Mouse (Mus musculus) liver, embryonic 11.5 days (tissue): ENCODE measurements around the gene Mc3r. TPM values are rescaled to one million over a fixed set of nuclear protein-coding genes. Genes with fewer than 3 reads are reported as not detected.

Experiments
- ATAC-seq: fragments of 200-750 bp; cut with Nextera tagmentation; replicated peaks from 2 replicates; pipeline ENCODE4 v1.8.0; 2017; ENCODE audit warnings: moderate number of reproducible peaks, mild to moderate bottlenecking, moderate TSS enrichment, moderate library complexity; ENCODE audit not compliant: low FRiP score
- DNase-seq: peaks from one replicate; pipeline ENCODE4 v3.0.0-alpha.2; 2017; ENCODE audit warnings: low spot score
- H3K27ac ChIP-seq: fragments of 300-500 bp; sonication (generic); 2 replicates; pipeline ENCODE4 v1.5.1; 2014; ENCODE audit warnings: mild to moderate bottlenecking, low read depth, low read length, control low read depth
- H3K27me3 ChIP-seq: fragments of 300-500 bp; sonication (generic); replicated peaks from 2 replicates; pipeline ENCODE4 v1.6.1; 2014; ENCODE audit warnings: low read length, mixed read lengths; ENCODE audit not compliant: control insufficient read depth, insufficient read depth
- H3K36me3 ChIP-seq: fragments of 300-500 bp; sonication (generic); 2 replicates; pipeline ENCODE4 v1.6.1; 2014; ENCODE audit warnings: mild to moderate bottlenecking, low read length, moderate library complexity, mixed read lengths; ENCODE audit not compliant: control insufficient read depth, insufficient read depth
- H3K4me1 ChIP-seq: fragments of 300-500 bp; sonication (generic); replicated peaks from 2 replicates; pipeline ENCODE4 v1.6.1; 2014; ENCODE audit warnings: low read length, mixed read lengths; ENCODE audit not compliant: control insufficient read depth, insufficient read depth
- H3K4me2 ChIP-seq: fragments of 300-500 bp; sonication (generic); 2 replicates; pipeline ENCODE4 v1.6.1; 2014; ENCODE audit warnings: mild to moderate bottlenecking, control low read depth, moderate library complexity
- H3K4me3 ChIP-seq: fragments of 300-500 bp; sonication (generic); 2 replicates; pipeline ENCODE4 v1.5.1; 2014; ENCODE audit warnings: low read depth, low read length, control low read depth
- H3K9ac ChIP-seq: fragments of 300-500 bp; sonication (generic); 2 replicates; pipeline ENCODE4 v1.6.1; 2014; ENCODE audit warnings: low read depth, low read length, control low read depth
- H3K9me3 ChIP-seq: fragments of 300-500 bp; sonication (generic); 2 replicates; pipeline ENCODE4 v1.6.1; 2016; ENCODE audit warnings: low read length, inconsistent platforms, mixed read lengths; ENCODE audit not compliant: control insufficient read depth
- WGBS: fragments of 180-500 bp; shearing (Covaris S2); extraction: QIAGEN DNeasy Blood & Tissue Kit; methylation state at CpG from one replicate; pipeline ENCODE4 v1.1.7; 2014; 5-methylcytosine and 5-hydroxymethylcytosine counted together
- polyA plus RNA-seq: library from polyadenylated mRNA; unstranded; fragments of >200 nt; fragmentation: Nextera tagmentation; extraction: Ambion mirVana; gene quantifications from 2 replicates; pipeline ENCODE4 v1.2.1, GENCODE M21; 2014

Gene Mc3r
- polyA plus RNA-seq, 1 experiment from 2014 or later, result 0.08 TPM

- H3K4me3 ChIP-seq, result no peak overlapping the region
- H3K4me1 ChIP-seq, result no peaks in the 10 kb centered on the region
- H3K27me3 ChIP-seq, result no peaks in the 10 kb centered on the region
- H3K4me2 ChIP-seq, result no peak overlapping the region
- no peak for ATAC-seq
- no peak for DNase-seq
- no peak overlapping the region for H3K27ac ChIP-seq
- WGBS, result 80% methylated on average over 5 of the region's 5 CpGs
- H3K36me3 ChIP-seq, result no peaks in the 10 kb centered on the region
- H3K9me3 ChIP-seq, result no peaks in the 10 kb centered on the region
- H3K9ac ChIP-seq, result no peak overlapping the region
These were observed 10.1 kb upstream of the Mc3r start for GRCm38 (mm10) chr2:172238220-172238619.

GRCm38 (mm10) chr2:172241031-172241430 is 7.3 kb upstream of the Mc3r start:
- H3K9me3 ChIP-seq, result no peaks in the 10 kb centered on the region

GRCm38 (mm10) chr2:172245497-172245896 is 2.8 kb upstream of the Mc3r start:
- no peaks in the 10 kb centered on the region for H3K9me3 ChIP-seq
- DNase-seq (no peak), ATAC-seq (no peak)
- H3K27ac ChIP-seq, result no peak overlapping the region
- H3K4me3 ChIP-seq, result no peak overlapping the region
- H3K36me3 ChIP-seq, result no peaks in the 10 kb centered on the region
- no peak overlapping the region for H3K9ac ChIP-seq
- peaks cover 21% of the 10 kb centered on the region for H3K27me3 ChIP-seq
- H3K4me2 ChIP-seq, result no peak overlapping the region
- WGBS, result 24% methylated on average over 8 of the region's 8 CpGs
- H3K4me1 ChIP-seq, result no peaks in the 10 kb centered on the region

More at GRCm38 (mm10) chr2:172241031-172241430, 7.3 kb upstream of the Mc3r start:
- WGBS, result 19% methylated on average over 5 of the region's 5 CpGs
- Histone ChIP-seq H3K36me3 (no peaks in the 10 kb centered on the region), H3K27ac (no peak overlapping the region), H3K4me3 (no peak overlapping the region), H3K4me1 (no peaks in the 10 kb centered on the region), H3K9ac (no peak overlapping the region), H3K27me3 (0 out of 2 replicates have a peak, but pooled peaks cover 3% of the 10 kb centered on the region), H3K4me2 (no peak overlapping the region)
- ATAC-seq, result no peak
- no peak for DNase-seq

- 78% methylated on average over 14 of the region's 14 CpGs for WGBS
- Histone ChIP-seq H3K36me3 (no peaks in the 10 kb centered on the region), H3K4me1 (no peaks in the 10 kb centered on the region), H3K4me3 (no peak overlapping the region), H3K27ac (no peak overlapping the region), H3K9ac (no peak overlapping the region), H3K27me3 (peaks cover 21% of the 10 kb centered on the region), H3K4me2 (no peak overlapping the region), H3K9me3 (no peaks in the 10 kb centered on the region)
- ATAC-seq (peak; percentile 29; the same call in 1 of the 2 replicates), DNase-seq (no peak)
These were observed 1.0 kb downstream of the Mc3r start for GRCm38 (mm10) chr2:172249336-172249735.

DNA sequence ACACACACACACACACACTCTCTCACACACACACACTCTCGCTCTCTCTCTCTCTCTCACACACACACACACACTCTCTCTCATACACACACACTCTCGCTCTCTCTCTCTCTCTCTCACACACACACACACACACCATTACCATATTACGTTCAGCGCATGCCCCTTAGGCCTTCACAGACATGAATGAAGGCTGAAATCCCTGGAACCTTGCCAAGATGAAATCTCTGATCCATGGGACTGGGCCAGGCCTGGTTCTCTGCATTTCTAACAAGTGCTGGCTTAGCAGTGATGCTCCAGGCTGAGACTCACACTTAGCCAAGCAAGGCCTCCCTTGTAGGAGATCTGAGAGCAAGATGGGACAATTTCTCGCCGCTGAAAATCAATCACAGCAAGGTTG is 8.1 kb downstream of the Mc3r start:
- peaks cover 12% of the 10 kb centered on the region for H3K4me1 ChIP-seq
- peak overlapping the region; percentile 14; the same call in 1 of the 2 replicates for H3K4me2 ChIP-seq
- ATAC-seq, result no peak
- peak overlapping the region; percentile 41; the same call in 1 of the 2 replicates for H3K27ac ChIP-seq
- H3K27me3 ChIP-seq, result no peaks in the 10 kb centered on the region
- no peaks in the 10 kb centered on the region for H3K36me3 ChIP-seq
- no peak overlapping the region for H3K4me3 ChIP-seq
- no peak overlapping the region for H3K9ac ChIP-seq
- H3K9me3 ChIP-seq, result no peaks in the 10 kb centered on the region
- WGBS, result 93% methylated on average over 6 of the region's 6 CpGs
- DNase-seq, result no peak

GRCm38 (mm10) chr2:172256956-172257355 is 8.7 kb downstream of the Mc3r start:
- WGBS, result 67% methylated on average over 5 of the region's 5 CpGs
- Histone ChIP-seq H3K36me3 (no peaks in the 10 kb centered on the region), H3K27me3 (no peaks in the 10 kb centered on the region), H3K4me2 (peak overlapping the region; percentile 43), H3K27ac (peak overlapping the region; percentile 41; the same call in 1 of the 2 replicates), H3K4me1 (peaks cover 14% of the 10 kb centered on the region), H3K9me3 (no peaks in the 10 kb centered on the region), H3K9ac (no peak overlapping the region), H3K4me3 (no peak overlapping the region)
- ATAC-seq (no peak), DNase-seq (no peak)

DNA sequence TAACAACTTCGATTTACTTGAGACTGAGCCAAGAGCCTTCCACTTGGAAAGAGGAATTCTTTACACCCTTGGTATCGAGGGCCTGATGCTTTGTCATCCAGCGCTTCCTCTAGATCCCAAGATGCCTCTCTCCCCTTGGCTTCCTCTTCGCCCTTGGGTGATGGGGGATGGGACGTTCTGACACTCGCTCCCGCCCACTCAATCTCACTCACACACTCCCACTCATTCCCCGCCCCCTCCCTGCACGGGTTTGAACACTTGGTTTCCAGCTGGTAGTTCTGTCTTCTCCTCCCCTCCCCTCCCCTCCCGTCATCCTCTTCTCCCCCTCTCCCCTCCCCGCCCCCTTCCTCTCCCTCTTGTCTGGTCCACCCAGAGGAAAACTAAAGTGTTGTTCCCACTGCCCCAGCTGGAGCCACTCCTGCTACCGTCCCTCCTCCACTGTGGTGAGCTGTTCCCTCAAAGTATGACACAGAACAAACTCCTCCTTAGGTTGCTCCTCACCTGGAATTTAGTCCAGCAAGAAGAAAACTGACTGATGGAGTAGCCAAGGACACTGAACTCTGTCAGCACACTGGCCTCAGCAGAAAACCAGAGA is 9.3 kb downstream of the Mc3r start:
- WGBS, result 26% methylated on average over 12 of the region's 12 CpGs
- Histone ChIP-seq H3K9ac (0 out of 2 replicates have a peak overlapping the region, but pooled peaks have one; percentile 9), H3K4me3 (no peak overlapping the region), H3K27ac (peak overlapping the region; percentile 41; the same call in 1 of the 2 replicates), H3K27me3 (no peaks in the 10 kb centered on the region), H3K4me2 (peak overlapping the region; percentile 43), H3K9me3 (no peaks in the 10 kb centered on the region), H3K4me1 (peaks cover 14% of the 10 kb centered on the region), H3K36me3 (no peaks in the 10 kb centered on the region)
- ATAC-seq, result peak; percentile 32; the same call in 1 of the 2 replicates
- DNase-seq, result peak; percentile 42

- H3K4me1 ChIP-seq, result peaks cover 14% of the 10 kb centered on the region
- DNase-seq, result peak; percentile 51
- H3K9me3 ChIP-seq, result no peaks in the 10 kb centered on the region
- H3K4me2 ChIP-seq, result peak overlapping the region; percentile 40
- no peak overlapping the region for H3K9ac ChIP-seq
- no peaks in the 10 kb centered on the region for H3K36me3 ChIP-seq
- H3K27ac ChIP-seq, result peak overlapping the region; percentile 79
- peak; percentile 97 for ATAC-seq
- no peaks in the 10 kb centered on the region for H3K27me3 ChIP-seq
- WGBS, result 38% methylated on average over 5 of the region's 5 CpGs
- no peak overlapping the region for H3K4me3 ChIP-seq
These were observed 11.8 kb downstream of the Mc3r start for GRCm38 (mm10) chr2:172260064-172260463.

DNA sequence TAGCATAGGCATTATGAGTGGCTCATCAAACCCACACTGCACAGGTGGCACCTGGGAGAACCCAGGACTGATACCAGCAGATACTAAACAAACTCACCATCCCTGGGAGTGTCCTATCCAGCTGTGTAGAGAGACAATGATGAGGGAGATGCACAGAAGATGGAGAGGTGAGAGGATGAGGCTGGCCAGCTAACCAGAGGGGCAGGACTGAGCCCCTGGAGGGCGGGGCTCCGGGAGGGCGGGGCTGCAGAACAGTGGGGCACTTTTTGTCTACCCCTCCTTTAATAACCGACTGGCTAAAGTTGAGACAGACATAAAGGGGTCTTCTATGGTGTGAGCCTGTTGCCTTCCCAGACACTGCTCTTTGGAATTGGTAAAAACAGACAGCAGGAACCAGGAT is 13.1 kb downstream of the Mc3r start:
- no peak overlapping the region for H3K4me3 ChIP-seq
- no peak for DNase-seq
- H3K4me1 ChIP-seq, result peaks cover 12% of the 10 kb centered on the region
- no peaks in the 10 kb centered on the region for H3K27me3 ChIP-seq
- no peaks in the 10 kb centered on the region for H3K36me3 ChIP-seq
- no peak overlapping the region for H3K4me2 ChIP-seq
- H3K9me3 ChIP-seq, result no peaks in the 10 kb centered on the region
- 67% methylated on average over 4 of the region's 4 CpGs for WGBS
- H3K9ac ChIP-seq, result no peak overlapping the region
- peak; percentile 47 for ATAC-seq
- peak overlapping the region; percentile 35; the same call in 1 of the 2 replicates for H3K27ac ChIP-seq
